In the genomic region with DNA sequence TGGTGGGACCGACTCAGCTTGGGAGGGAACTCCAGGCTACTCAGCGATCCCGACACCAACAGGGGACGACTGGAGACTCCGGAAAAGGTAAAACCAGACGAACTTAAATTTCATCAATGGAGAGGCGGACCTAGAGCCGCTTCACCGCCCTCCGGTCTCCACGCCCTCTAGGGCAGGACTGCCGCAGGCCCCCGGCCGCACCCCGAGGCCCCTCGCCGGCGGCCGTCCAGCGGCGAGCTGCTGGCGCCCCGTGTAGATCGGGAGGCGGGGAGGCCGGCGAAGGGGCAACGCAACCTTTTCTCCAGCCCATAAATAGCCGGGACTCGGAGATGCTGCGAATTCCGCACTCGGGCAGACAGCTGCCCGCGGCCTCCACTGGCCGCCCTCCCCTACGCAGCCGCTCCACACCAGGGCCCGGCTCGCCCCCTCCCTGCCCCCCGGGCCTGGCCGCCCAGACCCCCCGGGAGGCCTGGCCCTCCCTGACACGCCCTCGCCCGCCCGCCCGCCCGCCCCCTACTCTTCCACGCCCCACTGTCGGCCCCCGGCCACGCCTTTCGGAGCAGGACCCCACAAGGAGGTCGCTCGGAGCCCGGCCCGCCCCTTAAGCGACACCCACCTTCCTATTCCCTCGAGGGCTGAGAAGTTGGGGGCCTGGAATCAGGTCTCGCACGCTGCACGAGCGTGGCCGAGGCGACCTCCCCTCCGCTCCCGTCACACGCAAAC, we compare ENCODE assay signal across 8 mouse cellular contexts. TPM values are rescaled to one million over a fixed set of nuclear protein-coding genes. Genes with fewer than 3 reads are reported as not detected.
DNase-seq lines count a peak whose midpoint lies in the region; ATAC-seq and TF ChIP-seq lines count a peak whose summit lies in the region.

No protein-coding gene starts in this region.

- TF ChIP-seq EP300 in MEL (IDR thresholded peaks at IDR 0.05; ENCODE audit: low read depth in 1 of 2, low read length in 2 of 2) = no peak

- no peaks in the 10 kb centered on the region for H3K27me3 ChIP-seq in MEL (ENCODE audit: control insufficient read depth in 1 of 2, insufficient read depth in 2 of 2, low read length in 2 of 2)
- H3K27me3 ChIP-seq in lung, embryonic 16.5 days (ENCODE audit: control insufficient read depth, insufficient read depth, low read depth, low read length) = no peaks in the 10 kb centered on the region

- peak overlapping the region; percentile 86 for H3K9ac ChIP-seq in MEL (ENCODE audit: control insufficient read depth, low read depth, low read length, poor library complexity, severe bottlenecking)
- H3K9ac ChIP-seq in lung, embryonic 16.5 days (ENCODE audit: low read length) = peak overlapping the region; percentile 78

- peaks cover 0 to 9% of the 10 kb centered on the region in 2 experiments; a peak in 2 of 4 replicates for H3K36me3 ChIP-seq in MEL (ENCODE audit: control insufficient read depth in 1 of 2, insufficient read depth in 2 of 2, low read length in 2 of 2)
- H3K36me3 ChIP-seq in lung, embryonic 16.5 days (ENCODE audit: control insufficient read depth, insufficient read depth, low read length) = no peaks in the 10 kb centered on the region

- WGBS in lung, embryonic 16.5 days = 0% methylated on average over 52 of the region's 69 CpGs
- WGBS in olfactory bulb, adult 2 months = under 1% methylated on average over 50 of the region's 69 CpGs

- peak; percentile 90 for DNase-seq in MEL (ENCODE audit: low read depth, low spot score)
- peak; percentile 86 for DNase-seq in forelimb bud, embryonic 11.5 days (ENCODE audit: low read depth, low spot score)
- DNase-seq in heart, postnatal 4 days = peak; percentile 91
- peak; percentile 24 to 45 for DNase-seq in layer of hippocampus, adult 8-10 months (ENCODE audit: low spot score in 2 of 2)
- peak; percentile 86 for DNase-seq in thymus, postnatal 25 days

- H3K4me1 ChIP-seq in MEL (ENCODE audit: control insufficient read depth in 1 of 2, insufficient read depth in 2 of 2, low read length in 2 of 2) = peaks cover 0 to 8% of the 10 kb centered on the region in 2 experiments; a peak in 3 of 4 replicates
- peaks cover 12% of the 10 kb centered on the region for H3K4me1 ChIP-seq in lung, embryonic 16.5 days (replicated peaks; ENCODE audit: control insufficient read depth, insufficient read depth, low read length)
- peaks cover 4% of the 10 kb centered on the region; the same call in 1 of the 2 replicates for H3K4me1 ChIP-seq in olfactory bulb, adult 2 months (ENCODE audit: control insufficient read depth, insufficient read depth, low read length)

- ATAC-seq in cerebellum, adult (ENCODE audit: insufficient number of reproducible peaks, low FRiP score, low TSS enrichment) = peak; percentile 69
- peak; percentile 97 for ATAC-seq in lung, embryonic 16.5 days (ENCODE audit: low read depth)

- 0 out of 2 replicates have a peak overlapping the region, but pooled peaks have one; percentile 29 for H3K27ac ChIP-seq in MEL (ENCODE audit: control insufficient read depth, low read depth, low read length)
- H3K27ac ChIP-seq in lung, embryonic 16.5 days (ENCODE audit: low read length) = peak overlapping the region; percentile 99
- H3K27ac ChIP-seq in olfactory bulb, adult 2 months (ENCODE audit: insufficient read depth, low read depth, low read length) = peak overlapping the region; percentile 54; the same call in 1 of the 2 replicates

- H3K4me3 ChIP-seq in MEL (ENCODE audit: control insufficient read depth in 1 of 2, insufficient read depth in 1 of 2, low read depth in 2 of 2, low read length in 2 of 2) = peak overlapping the region; percentile 87 to 90
- H3K4me3 ChIP-seq in lung, embryonic 16.5 days (ENCODE audit: low read length) = peak overlapping the region; percentile 78
- H3K4me3 ChIP-seq in olfactory bulb, adult 2 months (ENCODE audit: insufficient read depth, low read depth, low read length) = peak overlapping the region; percentile 79

- no peak for TF ChIP-seq POLR2A in MEL (IDR thresholded peaks at IDR 0.05; ENCODE audit: control insufficient read depth in 1 of 2, insufficient read depth in 1 of 2, low read depth in 1 of 2, low read length in 2 of 2, poor library complexity in 1 of 2)
- no peak for TF ChIP-seq POLR2A in olfactory bulb, adult 2 months (IDR thresholded peaks at IDR 0.05; ENCODE audit: insufficient read depth, low read depth, low read length)

- H3K9me3 ChIP-seq in MEL (replicated peaks; ENCODE audit: insufficient read depth, low read length) = no peaks in the 10 kb centered on the region
- H3K9me3 ChIP-seq in lung, embryonic 16.5 days (ENCODE audit: control insufficient read depth, low read length) = no peaks in the 10 kb centered on the region

- H3K79me2 ChIP-seq in MEL (ENCODE audit: control insufficient read depth, insufficient read depth, low read length, poor library complexity) = peaks cover 2% of the 10 kb centered on the region; the same call in 1 of the 2 replicates

- TF ChIP-seq CTCF in MEL (IDR thresholded peaks at IDR 0.05 in 2 of 3, conservative IDR thresholded peaks at IDR 0.05 in 1 of 3; ENCODE audit: control insufficient read depth in 1 of 3, insufficient read depth in 1 of 3, low read depth in 2 of 3, low read length in 3 of 3, poor library complexity in 1 of 3, severe bottlenecking in 1 of 3) = no peak; a peak in 1 of 6 replicates
- TF ChIP-seq CTCF in olfactory bulb, adult 2 months (IDR thresholded peaks at IDR 0.05; ENCODE audit: insufficient read depth, low read depth, low read length) = no peak

- no peak for TF ChIP-seq RAD21 in MEL (IDR thresholded peaks at IDR 0.05; ENCODE audit: low read depth, low read length)

- peak overlapping the region; percentile 73 for H3K4me2 ChIP-seq in lung, embryonic 16.5 days (ENCODE audit: low read depth, low read length)

TF ChIP-seq in MEL, 35 proteins besides CTCF, POLR2A, EP300 and RAD21:
- TF ChIP-seq MEF2A (IDR thresholded peaks at IDR 0.05; ENCODE audit: extremely low read depth, insufficient replicate concordance, low read depth, low read length, poor library complexity, severe bottlenecking) = no peak
- no peak for TF ChIP-seq ZKSCAN1 (IDR thresholded peaks at IDR 0.05; ENCODE audit: low read depth, low read length)
- TF ChIP-seq ELF1 (IDR thresholded peaks at IDR 0.05; ENCODE audit: low read depth, low read length) = no peak
- no peak for TF ChIP-seq MXI1 (IDR thresholded peaks at IDR 0.05; ENCODE audit: low read depth, low read length)
- TF ChIP-seq GABPA (IDR thresholded peaks at IDR 0.05; ENCODE audit: low read depth, low read length) = no peak
- TF ChIP-seq ZMIZ1 (IDR thresholded peaks at IDR 0.05; ENCODE audit: low read depth, low read length) = 0 out of 2 replicates have a peak, but pooled peaks have one; percentile 31
- TF ChIP-seq ZNF384 (IDR thresholded peaks at IDR 0.05; ENCODE audit: low read depth, low read length) = no peak
TF ChIP-seq in MEL: peak in this region for 1.

RNA-seq across cellular contexts. Expression of a gene that starts 0.4 kb away (rescaled TPM):
- total RNA-seq in MEL (2012; rRNA removed) = 5.8 and 5.9 TPM in 2 replicates
- 1 to 10 TPM in 1 of 2 experiments, not detected in 1; 6.3 TPM for polyA plus RNA-seq in MEL (2012; ENCODE audit: insufficient read depth in 1 of 2, insufficient read length in 2 of 2, low read depth in 1 of 2, low replicate concordance in 2 of 2, missing spikeins in 1 of 2)
- 100 to 1,000 TPM; 216 to 221 TPM for total RNA-seq in heart, postnatal 4 days (2021)
- total RNA-seq in layer of hippocampus, adult 8-10 months (2022) = 10 to 100 TPM; 77.2 to 90.9 (median 84.2) TPM
- 92.3 and 97.0 TPM in 2 replicates for polyA plus RNA-seq in lung, embryonic 16.5 days (2015; fragmentation: Nextera tagmentation; extraction: Ambion mirVana)
- not detected in 2 replicates for polyA plus RNA-seq in olfactory bulb, adult 2 months (2012; ENCODE audit: insufficient read depth, insufficient read length, low replicate concordance, missing spikeins)

Comparison
In these comparisons a context has a peak if more than half of its experiments do, and no peak if none do; other contexts are left out.
1. Peak in every context shown above with its lines: DNase-seq, ATAC-seq, H3K4me3 ChIP-seq and H3K27ac ChIP-seq.
2. DNase-seq: peak in every context shown above with its lines; median percentile 91 in heart, postnatal 4 days; 90 in MEL; 86 in forelimb bud, embryonic 11.5 days; 86 in thymus, postnatal 25 days; 34 in layer of hippocampus, adult 8-10 months.
3. H3K27ac ChIP-seq: peak in every context shown above with its lines; median percentile 99 in lung, embryonic 16.5 days; 54 in olfactory bulb, adult 2 months; 29 in MEL.
4. RNA of a gene that starts 0.4 kb away (total RNA-seq): 216 to 221 TPM in heart, postnatal 4 days and 77.2 to 90.9 TPM in layer of hippocampus, adult 8-10 months; 5.8 to 5.9 TPM in MEL; every median in the first group is over 10 times any median in the second.